Mouse (Mus musculus) neural tube, embryonic 10.5 days (tissue): Measurements from ENCODE around the gene Slc38a4.
A peak's percentile ranks its signal among the peaks of the same experiment; 100 is the strongest.

Source experiments
- DNase-seq: peaks from one replicate; pipeline ENCODE4 v3.0.0-alpha.2; 2017; ENCODE audit warnings: low spot score; ENCODE audit errors: extremely low spot score

Gene Slc38a4

GRCm38 (mm10) chr15:97019323-97019722, 36.4 kb downstream of the Slc38a4 start:
- no peak for DNase-seq

- no peak for DNase-seq
Measured at GRCm38 (mm10) chr15:97017195-97017594, 38.6 kb downstream of the Slc38a4 start.

- DNase-seq, result no peak
Measured at GRCm38 (mm10) chr15:97015036-97015596, 40.6 kb downstream of the Slc38a4 start.

- no peak for DNase-seq
Measured at GRCm38 (mm10) chr15:97011599-97012372, 44.0 kb downstream of the Slc38a4 start.

- DNase-seq, result no peak
Measured at GRCm38 (mm10) chr15:97009271-97009670, 46.5 kb downstream of the Slc38a4 start.

- DNase-seq, result no peak
Measured at GRCm38 (mm10) chr15:97005631-97006234, 50.0 kb downstream of the Slc38a4 start.

- no peak for DNase-seq
Measured at GRCm38 (mm10) chr15:97004525-97004867, 51.3 kb downstream of the Slc38a4 start.

- no peak for DNase-seq
Measured at GRCm38 (mm10) chr15:97003851-97004524, 51.8 kb downstream of the Slc38a4 start.

- DNase-seq, result no peak
Measured at GRCm38 (mm10) chr15:97003186-97003585, 52.6 kb downstream of the Slc38a4 start.

GRCm38 (mm10) chr15:97002752-97003151, 53.0 kb downstream of the Slc38a4 start:
- no peak for DNase-seq

- no peak for DNase-seq
Measured at GRCm38 (mm10) chr15:97001886-97002285, 53.9 kb downstream of the Slc38a4 start.

GRCm38 (mm10) chr15:97001416-97001815, 54.3 kb downstream of the Slc38a4 start:
- DNase-seq, result peak; percentile 40

- peak; percentile 37 for DNase-seq
Measured at GRCm38 (mm10) chr15:97000319-97001251, 55.2 kb downstream of the Slc38a4 start.

GRCm38 (mm10) chr15:96999401-96999800, 56.4 kb downstream of the Slc38a4 start:
- no peak for DNase-seq

GRCm38 (mm10) chr15:96985618-96986017, 70.1 kb downstream of the Slc38a4 start:
- no peak for DNase-seq

- no peak for DNase-seq
Measured at GRCm38 (mm10) chr15:96983581-96984330, 72.0 kb downstream of the Slc38a4 start.

- no peak for DNase-seq
Measured at GRCm38 (mm10) chr15:96975125-96975524, 80.6 kb downstream of the Slc38a4 start.

GRCm38 (mm10) chr15:96974131-96974530, 81.6 kb downstream of the Slc38a4 start:
- no peak for DNase-seq

GRCm38 (mm10) chr15:96973370-96973769, 82.4 kb downstream of the Slc38a4 start:
- DNase-seq, result no peak

- DNase-seq, result no peak
Measured at GRCm38 (mm10) chr15:96972706-96973274, 83.0 kb downstream of the Slc38a4 start.
